Mouse (Mus musculus) embryonic facial prominence, embryonic 14.5 days (tissue): Measurements from ENCODE around the gene Apold1. TPM values are rescaled to one million over a fixed set of nuclear protein-coding genes. Genes with fewer than 3 reads are reported as not detected.

Experiments
- ATAC-seq: fragments of 200-750 bp; cut with Nextera tagmentation; 2 replicates; pipeline ENCODE4 v1.8.0; 2017; ENCODE audit warnings: low read depth, moderate number of reproducible peaks, moderate TSS enrichment
- DNase-seq: peaks from one replicate; pipeline ENCODE4 v3.0.0-alpha.2; 2015; ENCODE audit warnings: low spot score
- H3K27ac ChIP-seq: fragments of 300-500 bp; sonication (generic); replicated peaks from 2 replicates; pipeline ENCODE4 v1.5.1; 2014; ENCODE audit warnings: low read depth, mild to moderate bottlenecking, low read length, moderate library complexity
- H3K27me3 ChIP-seq: fragments of 300-500 bp; sonication (generic); replicated peaks from 2 replicates; pipeline ENCODE4 v1.6.1; 2014; ENCODE audit warnings: low read length; ENCODE audit not compliant: control insufficient read depth, insufficient read depth
- H3K36me3 ChIP-seq: fragments of 300-500 bp; sonication (generic); 2 replicates; pipeline ENCODE4 v1.6.1; 2014; ENCODE audit warnings: low read length, mixed read lengths; ENCODE audit not compliant: control insufficient read depth, insufficient read depth
- H3K4me1 ChIP-seq: fragments of 300-500 bp; sonication (generic); 2 replicates; pipeline ENCODE4 v1.6.1; 2014; ENCODE audit warnings: antibody characterized with exemption, low read length; ENCODE audit not compliant: control insufficient read depth, insufficient read depth
- H3K4me2 ChIP-seq: fragments of 300-500 bp; sonication (generic); 2 replicates; pipeline ENCODE4 v1.6.1; 2014; ENCODE audit warnings: low read depth, mild to moderate bottlenecking, low read length, moderate library complexity, mixed read lengths
- H3K4me3 ChIP-seq: fragments of 300-500 bp; sonication (generic); 2 replicates; pipeline ENCODE4 v1.5.1; 2014; ENCODE audit warnings: low read depth, mild to moderate bottlenecking, low read length
- H3K9ac ChIP-seq: fragments of 300-500 bp; sonication (generic); 2 replicates; pipeline ENCODE4 v1.6.1; 2014; ENCODE audit warnings: low read depth, mild to moderate bottlenecking, low read length, moderate library complexity, mixed read lengths
- H3K9me3 ChIP-seq: fragments of 300-500 bp; sonication (generic); 2 replicates; pipeline ENCODE4 v1.6.1; 2016; ENCODE audit warnings: low read length; ENCODE audit not compliant: control insufficient read depth
- WGBS: fragments of 180-500 bp; shearing (Covaris S2); extraction: QIAGEN DNeasy Blood & Tissue Kit; methylation state at CpG from one replicate; pipeline ENCODE4 v1.1.7; 2014; 5-methylcytosine and 5-hydroxymethylcytosine counted together
- polyA plus RNA-seq: library from polyadenylated mRNA; unstranded; fragments of >200 nt; fragmentation: Nextera tagmentation; extraction: Ambion mirVana; gene quantifications from 2 replicates; pipeline ENCODE4 v1.2.1, GENCODE M21; 2014

Gene Apold1
- polyA plus RNA-seq, 1 experiment from 2014 or later = 5.5 TPM

DNA sequence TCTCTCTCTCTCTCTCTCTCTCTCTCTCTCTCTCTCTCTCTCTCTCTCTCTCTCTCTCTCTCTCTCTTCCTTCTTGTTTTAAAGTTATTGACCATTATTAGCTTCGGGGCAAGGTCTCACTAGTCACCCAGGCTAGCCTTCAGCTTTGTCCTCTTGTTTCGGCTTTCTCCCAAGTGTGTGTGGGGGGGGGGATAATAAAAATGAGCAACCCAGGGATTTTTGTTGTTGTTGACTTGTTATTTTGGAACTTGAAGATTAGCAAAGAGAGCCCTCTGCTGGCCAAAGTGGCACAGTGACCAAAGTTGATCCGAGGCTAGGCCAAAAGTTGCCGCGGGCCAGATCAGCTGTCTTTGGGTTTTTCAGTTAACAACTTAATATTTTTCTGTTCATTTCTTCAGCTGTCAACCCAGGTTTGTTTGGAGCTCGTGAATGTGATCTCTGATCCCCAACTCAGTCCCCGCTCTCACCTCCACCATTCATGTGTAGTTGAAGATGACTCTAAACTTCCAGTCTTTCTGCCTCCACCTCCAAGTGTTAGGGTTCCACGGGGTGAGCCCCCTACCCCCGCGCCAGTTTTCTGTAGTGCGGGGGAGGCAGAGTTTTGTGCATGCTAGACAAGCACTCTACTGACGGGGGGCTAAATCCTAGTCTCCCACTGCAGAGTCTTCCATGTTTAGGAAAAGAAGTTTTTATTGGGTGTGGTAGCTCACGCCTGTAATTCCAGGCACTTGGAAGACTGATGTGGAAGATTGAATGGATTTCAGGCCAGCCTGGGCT is 34.0 kb upstream of the Apold1 start:
- H3K9me3 ChIP-seq = no peaks in the 10 kb centered on the region
- 0 out of 2 replicates have a peak, but pooled peaks cover 11% of the 10 kb centered on the region for H3K36me3 ChIP-seq
- H3K4me1 ChIP-seq = 0 out of 2 replicates have a peak, but pooled peaks cover 3% of the 10 kb centered on the region
- ATAC-seq (no peak; the same call in 1 of the 2 replicates), DNase-seq (peak; percentile 73)
- H3K4me3 ChIP-seq = no peak overlapping the region
- no peak overlapping the region for H3K9ac ChIP-seq
- H3K27ac ChIP-seq = no peak overlapping the region
- H3K4me2 ChIP-seq = no peak overlapping the region
- no peaks in the 10 kb centered on the region for H3K27me3 ChIP-seq
- 49% methylated on average over 13 of the region's 13 CpGs for WGBS

- ATAC-seq = no peak
- H3K9ac ChIP-seq = no peak overlapping the region
- H3K36me3 ChIP-seq = 0 out of 2 replicates have a peak, but pooled peaks cover 11% of the 10 kb centered on the region
- no peak for DNase-seq
- WGBS = 76% methylated on average over 11 of the region's 11 CpGs
- H3K4me2 ChIP-seq = no peak overlapping the region
- no peaks in the 10 kb centered on the region for H3K9me3 ChIP-seq
- no peak overlapping the region for H3K4me3 ChIP-seq
- no peaks in the 10 kb centered on the region for H3K27me3 ChIP-seq
- 0 out of 2 replicates have a peak, but pooled peaks cover 3% of the 10 kb centered on the region for H3K4me1 ChIP-seq
- no peak overlapping the region for H3K27ac ChIP-seq
These were observed 32.9 kb upstream of the Apold1 start for GRCm38 (mm10) chr6:134948522-134949061.

DNA sequence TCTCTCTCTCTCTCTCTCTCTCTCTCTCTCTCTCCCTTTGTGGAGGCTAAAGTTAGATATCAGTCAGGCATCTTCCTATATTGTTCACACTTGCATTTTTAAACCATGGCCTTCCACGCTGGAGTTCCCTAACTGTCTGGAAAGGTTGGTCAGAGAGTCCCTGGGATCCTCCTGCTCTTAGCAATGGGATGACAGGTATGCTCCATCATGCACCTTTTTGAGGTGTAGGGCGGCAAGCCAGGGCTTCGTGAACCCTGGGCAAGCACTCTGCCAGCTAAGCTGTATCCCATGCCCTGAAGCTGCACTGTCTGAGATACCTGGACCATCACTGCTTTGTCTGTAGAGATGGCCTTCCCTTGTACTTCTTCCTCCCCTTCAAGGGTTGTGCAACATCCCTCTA is 32.3 kb upstream of the Apold1 start:
- H3K9ac ChIP-seq = no peak overlapping the region
- no peak overlapping the region for H3K27ac ChIP-seq
- no peak for DNase-seq
- H3K4me1 ChIP-seq = 0 out of 2 replicates have a peak, but pooled peaks cover 3% of the 10 kb centered on the region
- ATAC-seq = no peak
- no peak overlapping the region for H3K4me2 ChIP-seq
- WGBS = 90% methylated on average over 3 of the region's 3 CpGs
- no peak overlapping the region for H3K4me3 ChIP-seq
- 0 out of 2 replicates have a peak, but pooled peaks cover 11% of the 10 kb centered on the region for H3K36me3 ChIP-seq
- H3K9me3 ChIP-seq = no peaks in the 10 kb centered on the region
- H3K27me3 ChIP-seq = no peaks in the 10 kb centered on the region

GRCm38 (mm10) chr6:134951364-134951763 is 30.2 kb upstream of the Apold1 start:
- no peak overlapping the region for H3K4me3 ChIP-seq
- DNase-seq (no peak), ATAC-seq (no peak)
- H3K9me3 ChIP-seq = no peaks in the 10 kb centered on the region
- no peak overlapping the region for H3K9ac ChIP-seq
- 78% methylated on average over 5 of the region's 5 CpGs for WGBS
- no peaks in the 10 kb centered on the region for H3K27me3 ChIP-seq
- 0 out of 2 replicates have a peak, but pooled peaks cover 8% of the 10 kb centered on the region for H3K36me3 ChIP-seq
- no peak overlapping the region for H3K27ac ChIP-seq
- H3K4me1 ChIP-seq = no peaks in the 10 kb centered on the region
- H3K4me2 ChIP-seq = no peak overlapping the region

DNA sequence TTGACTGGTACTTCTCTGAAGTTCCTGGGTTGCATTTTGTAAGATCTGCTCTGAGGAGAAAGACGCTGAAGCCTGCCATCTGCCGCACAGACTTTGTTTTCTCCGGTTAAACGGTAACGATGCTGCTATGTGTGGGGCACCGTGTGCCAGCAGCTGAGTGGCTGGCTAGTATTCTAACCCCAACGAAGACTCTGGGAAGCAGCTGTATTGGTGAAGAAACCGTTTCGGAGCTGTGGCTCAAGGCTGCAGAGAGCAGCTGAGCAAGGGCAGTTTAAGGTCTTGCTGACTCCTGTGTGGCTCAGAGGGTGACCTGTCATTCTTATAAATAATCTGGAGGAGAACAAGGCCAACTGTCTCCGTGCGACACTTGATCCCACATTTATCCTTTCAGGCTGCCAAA is 27.5 kb upstream of the Apold1 start:
- Histone ChIP-seq H3K9me3 (no peaks in the 10 kb centered on the region), H3K4me1 (no peaks in the 10 kb centered on the region), H3K9ac (no peak overlapping the region), H3K4me3 (no peak overlapping the region), H3K4me2 (no peak overlapping the region), H3K27ac (peak overlapping the region; percentile 21; the same call in 1 of the 2 replicates), H3K36me3 (0 out of 2 replicates have a peak, but pooled peaks cover 8% of the 10 kb centered on the region), H3K27me3 (no peaks in the 10 kb centered on the region)
- no peak for DNase-seq
- ATAC-seq = no peak
- 60% methylated on average over 11 of the region's 11 CpGs for whole genome bisulfite sequencing

DNA sequence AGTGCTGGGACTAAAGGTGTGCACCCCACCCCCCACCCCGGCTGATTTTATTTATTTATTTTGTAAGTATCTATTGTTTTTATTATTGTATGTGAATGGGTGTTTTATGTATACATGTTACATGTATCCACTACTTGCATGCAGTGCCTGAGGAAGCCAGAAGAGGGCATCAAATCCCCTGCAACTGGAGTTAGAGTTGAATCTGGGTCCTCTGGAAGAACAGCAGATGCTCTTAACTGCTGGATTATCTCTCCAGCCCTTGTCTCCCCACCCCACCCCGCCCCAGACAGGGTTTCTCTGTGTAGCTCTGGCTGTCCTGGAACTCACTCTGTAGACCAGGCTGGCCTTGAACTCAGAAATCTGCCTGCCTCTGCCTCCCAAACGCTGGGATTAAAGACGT is 25.1 kb upstream of the Apold1 start:
- no peak for ATAC-seq
- Histone ChIP-seq H3K36me3 (0 out of 2 replicates have a peak, but pooled peaks cover 5% of the 10 kb centered on the region), H3K27ac (no peak overlapping the region), H3K4me2 (no peak overlapping the region), H3K9ac (no peak overlapping the region), H3K27me3 (no peaks in the 10 kb centered on the region), H3K9me3 (no peaks in the 10 kb centered on the region), H3K4me3 (no peak overlapping the region), H3K4me1 (peaks cover 5% of the 10 kb centered on the region; the same call in 1 of the 2 replicates)
- DNase-seq = no peak
- 80% methylated on average over 4 of the region's 4 CpGs for WGBS

- H3K36me3 ChIP-seq = no peaks in the 10 kb centered on the region
- H3K27ac ChIP-seq = no peak overlapping the region
- no peaks in the 10 kb centered on the region for H3K9me3 ChIP-seq
- no peaks in the 10 kb centered on the region for H3K27me3 ChIP-seq
- ATAC-seq (no peak), DNase-seq (no peak)
- peaks cover 5% of the 10 kb centered on the region; the same call in 1 of the 2 replicates for H3K4me1 ChIP-seq
- H3K9ac ChIP-seq = no peak overlapping the region
- no peak overlapping the region for H3K4me2 ChIP-seq
- no peak overlapping the region for H3K4me3 ChIP-seq
- 47% methylated on average over 5 of the region's 5 CpGs for WGBS
These were observed 20.2 kb upstream of the Apold1 start for GRCm38 (mm10) chr6:134961286-134961685.

GRCm38 (mm10) chr6:134961858-134962517 is 19.5 kb upstream of the Apold1 start:
- H3K9ac ChIP-seq = no peak overlapping the region
- H3K36me3 ChIP-seq = no peaks in the 10 kb centered on the region
- no peak overlapping the region for H3K27ac ChIP-seq
- WGBS = 50% methylated on average over 9 of the region's 9 CpGs
- peak; percentile 12 for DNase-seq
- H3K4me3 ChIP-seq = no peak overlapping the region
- peaks cover 5% of the 10 kb centered on the region; the same call in 1 of the 2 replicates for H3K4me1 ChIP-seq
- H3K9me3 ChIP-seq = no peaks in the 10 kb centered on the region
- H3K27me3 ChIP-seq = no peaks in the 10 kb centered on the region
- no peak overlapping the region for H3K4me2 ChIP-seq
- no peak for ATAC-seq
